Mouse (Mus musculus): ENCODE measurements around the gene Pon1.

DNA sequence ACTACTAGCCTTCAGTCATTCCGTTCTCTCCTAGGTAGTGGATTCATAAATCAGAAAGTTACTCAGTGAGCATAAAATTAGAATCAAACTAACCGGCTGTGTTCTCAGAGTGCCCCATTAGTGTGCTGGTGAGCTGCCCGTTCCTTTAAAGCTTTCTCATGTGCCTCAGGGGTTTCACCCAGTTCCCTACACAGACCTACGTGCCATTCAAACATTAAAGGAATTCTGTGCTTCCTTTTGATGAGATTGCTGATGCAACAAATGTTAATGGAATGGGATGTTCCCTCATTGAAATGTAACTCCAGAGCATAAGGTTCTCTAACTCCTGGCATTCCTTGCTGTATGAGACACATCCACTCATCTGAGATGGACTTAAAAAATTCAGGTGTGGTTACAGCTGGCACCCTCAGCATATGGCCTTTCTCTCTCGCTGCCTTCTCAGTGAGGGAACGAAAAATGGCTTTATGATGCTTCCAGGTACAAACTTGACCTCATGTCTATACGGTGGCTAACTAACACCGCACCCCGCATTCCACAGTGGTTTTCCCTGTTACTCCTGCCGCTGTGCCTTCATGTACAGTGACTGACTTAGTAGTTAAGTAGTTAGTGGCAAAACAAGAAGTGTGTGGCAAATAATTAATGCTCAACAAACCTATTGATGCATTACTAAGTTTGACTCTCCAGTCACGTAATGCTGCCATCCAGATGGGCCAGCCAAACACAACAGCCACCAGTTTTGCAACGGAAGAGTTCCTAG lies 54.7 kb downstream of the Pon1 start:
- TF ChIP-seq CTCF (IDR thresholded peaks at IDR 0.05; ENCODE audit: extremely low read depth, insufficient read depth, low read length) (no peak), POLR2A (IDR thresholded peaks at IDR 0.05; ENCODE audit: extremely low read depth, insufficient read depth, low read length) (no peak)
